Mouse (Mus musculus) heart, adult 11 months (tissue): ENCODE data around the gene Abhd17b.

ENCODE experiments used
- DNase-seq: peaks from one replicate; pipeline ENCODE4 v3.0.0; 2022

Gene Abhd17b

GRCm38 (mm10) chr19:21653172-21653981, at the start of gene Abhd17b:
Gene Abhd17b, plus strand, starts transcription at chr19:21653185.
- peak; percentile 95 for DNase-seq

GRCm38 (mm10) chr19:21603836-21604235, 49.1 kb upstream of the Abhd17b start:
- peak; percentile 92 for DNase-seq

GRCm38 (mm10) chr19:21605294-21605693, 47.7 kb upstream of the Abhd17b start:
- DNase-seq, result peak; percentile 78

GRCm38 (mm10) chr19:21610240-21610639, 42.7 kb upstream of the Abhd17b start:
- no peak for DNase-seq

GRCm38 (mm10) chr19:21611297-21611696, 41.7 kb upstream of the Abhd17b start:
- DNase-seq, result no peak

GRCm38 (mm10) chr19:21611725-21612575, 41.0 kb upstream of the Abhd17b start:
- DNase-seq, result peak; percentile 52

- peak; percentile 66 for DNase-seq
Observed at GRCm38 (mm10) chr19:21615801-21616200, 37.2 kb upstream of the Abhd17b start.

GRCm38 (mm10) chr19:21623410-21624147, 29.4 kb upstream of the Abhd17b start:
- peak; percentile 87 for DNase-seq

GRCm38 (mm10) chr19:21624148-21624535, 28.8 kb upstream of the Abhd17b start:
- DNase-seq, result peak; percentile 74

- peak; percentile 39 for DNase-seq
Observed at GRCm38 (mm10) chr19:21626271-21626988, 26.6 kb upstream of the Abhd17b start.

- DNase-seq, result peak; percentile 41
Observed at GRCm38 (mm10) chr19:21628440-21628839, 24.5 kb upstream of the Abhd17b start.

GRCm38 (mm10) chr19:21629030-21629429, 24.0 kb upstream of the Abhd17b start:
- no peak for DNase-seq

GRCm38 (mm10) chr19:21629501-21629900, 23.5 kb upstream of the Abhd17b start:
- no peak for DNase-seq

GRCm38 (mm10) chr19:21630656-21631331, 22.2 kb upstream of the Abhd17b start:
- no peak for DNase-seq

GRCm38 (mm10) chr19:21635406-21635805, 17.6 kb upstream of the Abhd17b start:
- no peak for DNase-seq

GRCm38 (mm10) chr19:21636907-21637306, 16.1 kb upstream of the Abhd17b start:
- DNase-seq, result no peak

GRCm38 (mm10) chr19:21637672-21638071, 15.3 kb upstream of the Abhd17b start:
- DNase-seq, result peak; percentile 25

GRCm38 (mm10) chr19:21643935-21644334, 9.1 kb upstream of the Abhd17b start:
- no peak for DNase-seq

GRCm38 (mm10) chr19:21645301-21645700, 7.7 kb upstream of the Abhd17b start:
- no peak for DNase-seq

- DNase-seq, result peak; percentile 88
Observed at GRCm38 (mm10) chr19:21646142-21646541, 6.8 kb upstream of the Abhd17b start.

- DNase-seq, result no peak
Observed at GRCm38 (mm10) chr19:21651664-21652063, 1.3 kb upstream of the Abhd17b start.
